Mouse (Mus musculus): ENCODE data around the gene Canx. TPM values are rescaled to one million over a fixed set of nuclear protein-coding genes. Genes with fewer than 3 reads are reported as not detected.

Gene Canx
- polyA plus RNA-seq, 1 experiment from 2014 or later, result 334 TPM

GRCm38 (mm10) chr11:50285696-50286095 is 39.8 kb downstream of the Canx start:
- H3K36me3 ChIP-seq, result peaks cover 60% of the 10 kb centered on the region

GRCm38 (mm10) chr11:50285263-50285662 is 40.2 kb downstream of the Canx start:
- H3K27me3 ChIP-seq (ENCODE audit: low read depth, poor library complexity, severe bottlenecking), result no peaks in the 10 kb centered on the region
- H3K36me3 ChIP-seq, result peaks cover 65% of the 10 kb centered on the region
- H3K4me1 ChIP-seq, result peaks cover 10% of the 10 kb centered on the region
- no peak overlapping the region for H3K27ac ChIP-seq
- no peak for DNase-seq (ENCODE audit: low spot score)
- no peaks in the 10 kb centered on the region for H3K9me3 ChIP-seq (replicated peaks)
- WGBS, result 96% methylated on average over 5 of the region's 5 CpGs
- H3K4me3 ChIP-seq, result no peak overlapping the region

More at GRCm38 (mm10) chr11:50285696-50286095, 39.8 kb downstream of the Canx start:
- H3K4me3 ChIP-seq, result no peak overlapping the region
- DNase-seq (ENCODE audit: low spot score), result no peak
- H3K27me3 ChIP-seq (ENCODE audit: low read depth, poor library complexity, severe bottlenecking), result no peaks in the 10 kb centered on the region
- H3K9me3 ChIP-seq (replicated peaks), result no peaks in the 10 kb centered on the region
- WGBS, result 95% methylated on average over 7 of the region's 7 CpGs
- H3K27ac ChIP-seq, result no peak overlapping the region
- H3K4me1 ChIP-seq, result peaks cover 13% of the 10 kb centered on the region

GRCm38 (mm10) chr11:50280053-50280452 is 45.4 kb downstream of the Canx start:
- H3K27ac ChIP-seq, result no peak overlapping the region
- no peak overlapping the region for H3K4me3 ChIP-seq
- peak; percentile 15 for DNase-seq (ENCODE audit: low spot score)
- H3K4me1 ChIP-seq, result no peaks in the 10 kb centered on the region
- H3K27me3 ChIP-seq (ENCODE audit: low read depth, poor library complexity, severe bottlenecking), result no peaks in the 10 kb centered on the region
- H3K36me3 ChIP-seq, result peaks cover 52% of the 10 kb centered on the region
- H3K9me3 ChIP-seq (replicated peaks), result no peaks in the 10 kb centered on the region
- WGBS, result 95% methylated on average over 1 of the region's 1 CpGs

- Histone ChIP-seq H3K27ac (no peak overlapping the region), H3K4me1 (no peaks in the 10 kb centered on the region), H3K4me3 (no peak overlapping the region), H3K9me3 (replicated peaks) (no peaks in the 10 kb centered on the region), H3K36me3 (peaks cover 54% of the 10 kb centered on the region), H3K27me3 (ENCODE audit: low read depth, poor library complexity, severe bottlenecking) (no peaks in the 10 kb centered on the region)
- DNase-seq (ENCODE audit: low spot score), result no peak
- WGBS, result 92% methylated on average over 4 of the region's 4 CpGs
Measured at GRCm38 (mm10) chr11:50279005-50279404, 46.5 kb downstream of the Canx start.

- WGBS, result 96% methylated on average over 6 of the region's 6 CpGs
- no peak for DNase-seq (ENCODE audit: low spot score)
- Histone ChIP-seq H3K4me3 (no peak overlapping the region), H3K27me3 (ENCODE audit: low read depth, poor library complexity, severe bottlenecking) (no peaks in the 10 kb centered on the region), H3K27ac (no peak overlapping the region), H3K36me3 (peaks cover 59% of the 10 kb centered on the region), H3K4me1 (no peaks in the 10 kb centered on the region), H3K9me3 (replicated peaks) (no peaks in the 10 kb centered on the region)
Measured at GRCm38 (mm10) chr11:50277706-50278105, 47.8 kb downstream of the Canx start.

- Histone ChIP-seq H3K27ac (no peak overlapping the region), H3K4me1 (no peaks in the 10 kb centered on the region), H3K4me3 (no peak overlapping the region), H3K9me3 (replicated peaks) (no peaks in the 10 kb centered on the region), H3K36me3 (peaks cover 61% of the 10 kb centered on the region), H3K27me3 (ENCODE audit: low read depth, poor library complexity, severe bottlenecking) (no peaks in the 10 kb centered on the region)
- DNase-seq (ENCODE audit: low spot score), result no peak
Measured at GRCm38 (mm10) chr11:50277025-50277424, 48.4 kb downstream of the Canx start.

- H3K27ac ChIP-seq, result no peak overlapping the region
- H3K36me3 ChIP-seq, result peaks cover 54% of the 10 kb centered on the region
Measured at GRCm38 (mm10) chr11:50275568-50276151, 49.8 kb downstream of the Canx start.

GRCm38 (mm10) chr11:50275077-50275476 is 50.4 kb downstream of the Canx start:
- H3K9me3 ChIP-seq (replicated peaks), result no peaks in the 10 kb centered on the region
- DNase-seq (ENCODE audit: low spot score), result no peak
- H3K27ac ChIP-seq, result no peak overlapping the region
- no peak overlapping the region for H3K4me3 ChIP-seq
- H3K27me3 ChIP-seq (ENCODE audit: low read depth, poor library complexity, severe bottlenecking), result no peaks in the 10 kb centered on the region
- 97% methylated on average over 2 of the region's 2 CpGs for WGBS
- peaks cover 5% of the 10 kb centered on the region; the same call in 1 of the 2 replicates for H3K4me1 ChIP-seq
- peaks cover 50% of the 10 kb centered on the region for H3K36me3 ChIP-seq

More at GRCm38 (mm10) chr11:50275568-50276151, 49.8 kb downstream of the Canx start:
- no peak overlapping the region for H3K4me3 ChIP-seq
- no peaks in the 10 kb centered on the region for H3K9me3 ChIP-seq (replicated peaks)
- peaks cover 5% of the 10 kb centered on the region; the same call in 1 of the 2 replicates for H3K4me1 ChIP-seq
- 90% methylated on average over 5 of the region's 5 CpGs for WGBS
- no peak for DNase-seq (ENCODE audit: low spot score)
- no peaks in the 10 kb centered on the region for H3K27me3 ChIP-seq (ENCODE audit: low read depth, poor library complexity, severe bottlenecking)

- Histone ChIP-seq H3K4me1 (peaks cover 5% of the 10 kb centered on the region; the same call in 1 of the 2 replicates), H3K4me3 (no peak overlapping the region), H3K9me3 (replicated peaks) (no peaks in the 10 kb centered on the region), H3K27ac (no peak overlapping the region), H3K36me3 (peaks cover 44% of the 10 kb centered on the region), H3K27me3 (ENCODE audit: low read depth, poor library complexity, severe bottlenecking) (no peaks in the 10 kb centered on the region)
- WGBS, result 95% methylated on average over 2 of the region's 2 CpGs
- DNase-seq (ENCODE audit: low spot score), result no peak
Measured at GRCm38 (mm10) chr11:50272819-50273218, 52.7 kb downstream of the Canx start.

GRCm38 (mm10) chr11:50269885-50270284 is 55.6 kb downstream of the Canx start:
- Histone ChIP-seq H3K4me3 (no peak overlapping the region), H3K36me3 (peaks cover 57% of the 10 kb centered on the region), H3K27me3 (ENCODE audit: low read depth, poor library complexity, severe bottlenecking) (no peaks in the 10 kb centered on the region), H3K4me1 (peaks cover 5% of the 10 kb centered on the region; the same call in 1 of the 2 replicates), H3K9me3 (replicated peaks) (no peaks in the 10 kb centered on the region), H3K27ac (no peak overlapping the region)
- no peak for DNase-seq (ENCODE audit: low spot score)
- 100% methylated on average over 1 of the region's 1 CpGs for WGBS

GRCm38 (mm10) chr11:50269163-50269562 is 56.3 kb downstream of the Canx start:
- no peak overlapping the region for H3K27ac ChIP-seq
- peaks cover 60% of the 10 kb centered on the region for H3K36me3 ChIP-seq
- 92% methylated on average over 2 of the region's 2 CpGs for WGBS
- no peaks in the 10 kb centered on the region for H3K27me3 ChIP-seq (ENCODE audit: low read depth, poor library complexity, severe bottlenecking)
- H3K4me1 ChIP-seq, result peaks cover 5% of the 10 kb centered on the region; the same call in 1 of the 2 replicates
- no peak for DNase-seq (ENCODE audit: low spot score)
- no peaks in the 10 kb centered on the region for H3K9me3 ChIP-seq (replicated peaks)
- H3K4me3 ChIP-seq, result no peak overlapping the region

- H3K27me3 ChIP-seq (ENCODE audit: low read depth, poor library complexity, severe bottlenecking), result no peaks in the 10 kb centered on the region
- 96% methylated on average over 3 of the region's 3 CpGs for WGBS
- H3K4me1 ChIP-seq, result peaks cover 5% of the 10 kb centered on the region; the same call in 1 of the 2 replicates
- no peak overlapping the region for H3K27ac ChIP-seq
- no peak for DNase-seq (ENCODE audit: low spot score)
- H3K9me3 ChIP-seq (replicated peaks), result no peaks in the 10 kb centered on the region
- H3K4me3 ChIP-seq, result no peak overlapping the region
- peaks cover 72% of the 10 kb centered on the region for H3K36me3 ChIP-seq
Measured at GRCm38 (mm10) chr11:50266997-50267396, 58.5 kb downstream of the Canx start.

- DNase-seq (ENCODE audit: low spot score), result no peak
- no peaks in the 10 kb centered on the region for H3K27me3 ChIP-seq (ENCODE audit: low read depth, poor library complexity, severe bottlenecking)
- peaks cover 80% of the 10 kb centered on the region for H3K36me3 ChIP-seq
- H3K9me3 ChIP-seq (replicated peaks), result no peaks in the 10 kb centered on the region
- H3K27ac ChIP-seq, result no peak overlapping the region
- H3K4me1 ChIP-seq, result no peaks in the 10 kb centered on the region
- WGBS, result 85% methylated on average over 8 of the region's 8 CpGs
- no peak overlapping the region for H3K4me3 ChIP-seq
Measured at GRCm38 (mm10) chr11:50265931-50266330, 59.5 kb downstream of the Canx start.

GRCm38 (mm10) chr11:50263198-50263597 is 62.3 kb downstream of the Canx start:
- Histone ChIP-seq H3K36me3 (peaks cover 97% of the 10 kb centered on the region), H3K9me3 (replicated peaks) (no peaks in the 10 kb centered on the region), H3K4me3 (no peak overlapping the region), H3K4me1 (no peaks in the 10 kb centered on the region), H3K27ac (no peak overlapping the region), H3K27me3 (ENCODE audit: low read depth, poor library complexity, severe bottlenecking) (no peaks in the 10 kb centered on the region)
- DNase-seq (ENCODE audit: low spot score), result no peak
- WGBS, result 93% methylated on average over 3 of the region's 3 CpGs
